Mouse (Mus musculus) kidney, postnatal 0 days (tissue): ENCODE data around the gene Mfap1b. TPM values are rescaled to one million over a fixed set of nuclear protein-coding genes. Genes with fewer than 3 reads are reported as not detected.

Experiments
- ATAC-seq: fragments of 200-750 bp; cut with Nextera tagmentation; replicated peaks from 2 replicates; pipeline ENCODE4 v1.8.0; 2017; ENCODE audit warnings: low read depth, moderate number of reproducible peaks, moderate TSS enrichment, moderate library complexity; ENCODE audit not compliant: low FRiP score
- DNase-seq: peaks from one replicate; pipeline ENCODE4 v3.0.0-alpha.2; 2016; ENCODE audit warnings: low spot score
- H3K27ac ChIP-seq: fragments of 300-500 bp; sonication (generic); 2 replicates; pipeline ENCODE4 v1.5.1; 2014; ENCODE audit warnings: mild to moderate bottlenecking
- H3K27me3 ChIP-seq: fragments of 300-500 bp; sonication (generic); 2 replicates; pipeline ENCODE4 v1.6.1; 2014; ENCODE audit warnings: low read length, mixed read lengths; ENCODE audit not compliant: insufficient read depth
- H3K36me3 ChIP-seq: fragments of 300-500 bp; sonication (generic); 2 replicates; pipeline ENCODE4 v1.6.1; 2014; ENCODE audit warnings: low read length, mixed read lengths; ENCODE audit not compliant: insufficient read depth
- H3K4me1 ChIP-seq: fragments of 300-500 bp; sonication (generic); replicated peaks from 2 replicates; pipeline ENCODE4 v1.6.1; 2014; ENCODE audit warnings: antibody characterized with exemption, low read length, mixed read lengths; ENCODE audit not compliant: insufficient read depth
- H3K4me2 ChIP-seq: fragments of 300-500 bp; sonication (generic); 2 replicates; pipeline ENCODE4 v1.6.1; 2014; ENCODE audit warnings: mild to moderate bottlenecking, low read length, moderate library complexity, mixed read lengths
- H3K4me3 ChIP-seq: fragments of 300-500 bp; sonication (generic); replicated peaks from 2 replicates; pipeline ENCODE4 v1.5.1; 2014; ENCODE audit warnings: low read depth, low read length
- H3K9ac ChIP-seq: fragments of 300-500 bp; sonication (generic); 2 replicates; pipeline ENCODE4 v1.6.1; 2014; ENCODE audit warnings: low read depth, low read length
- H3K9me3 ChIP-seq: fragments of 300-500 bp; sonication (generic); replicated peaks from 2 replicates; pipeline ENCODE4 v1.6.1; 2016; ENCODE audit warnings: low read length, inconsistent platforms, mixed read lengths
- CTCF ChIP-seq: IDR thresholded peaks from 2 replicates; pipeline ENCODE4 v1.5.1; 2016; ENCODE audit warnings: antibody characterized with exemption, low read depth, mild to moderate bottlenecking, moderate library complexity
- whole genome bisulfite sequencing: fragments of 180-500 bp; shearing (Covaris S2); extraction: QIAGEN DNeasy Blood & Tissue Kit; methylation state at CpG from one replicate; pipeline ENCODE4 v1.1.7; 2014; 5-methylcytosine and 5-hydroxymethylcytosine counted together
- polyA plus RNA-seq: library from polyadenylated mRNA; unstranded; fragments of >200 nt; fragmentation: Nextera tagmentation; extraction: Ambion mirVana; gene quantifications from 2 replicates; pipeline ENCODE4 v1.2.1, GENCODE M21; 2015

Gene Mfap1b
- polyA plus RNA-seq, 1 experiment from 2014 or later: 43.2 TPM

DNA sequence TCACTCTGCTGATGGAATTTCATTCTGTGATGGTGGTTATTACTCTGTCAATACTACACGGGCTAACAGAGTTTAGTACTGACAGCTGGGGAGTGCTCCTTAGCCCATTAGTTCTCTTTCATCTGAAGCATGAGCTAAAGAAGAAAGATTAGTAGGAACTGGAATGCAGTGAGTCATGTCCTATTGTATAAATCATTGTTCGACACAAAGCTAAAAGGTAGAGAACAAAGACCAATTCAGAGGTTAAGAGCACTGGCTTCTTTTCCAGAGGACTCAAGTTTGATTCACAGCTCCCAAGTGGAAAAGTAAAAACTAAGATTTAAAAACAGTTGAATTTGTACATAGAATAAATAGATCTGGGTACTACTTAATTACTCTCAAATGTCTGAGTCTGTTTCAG, 13.8 kb downstream of the Mfap1b start:
- no peak for DNase-seq

DNA sequence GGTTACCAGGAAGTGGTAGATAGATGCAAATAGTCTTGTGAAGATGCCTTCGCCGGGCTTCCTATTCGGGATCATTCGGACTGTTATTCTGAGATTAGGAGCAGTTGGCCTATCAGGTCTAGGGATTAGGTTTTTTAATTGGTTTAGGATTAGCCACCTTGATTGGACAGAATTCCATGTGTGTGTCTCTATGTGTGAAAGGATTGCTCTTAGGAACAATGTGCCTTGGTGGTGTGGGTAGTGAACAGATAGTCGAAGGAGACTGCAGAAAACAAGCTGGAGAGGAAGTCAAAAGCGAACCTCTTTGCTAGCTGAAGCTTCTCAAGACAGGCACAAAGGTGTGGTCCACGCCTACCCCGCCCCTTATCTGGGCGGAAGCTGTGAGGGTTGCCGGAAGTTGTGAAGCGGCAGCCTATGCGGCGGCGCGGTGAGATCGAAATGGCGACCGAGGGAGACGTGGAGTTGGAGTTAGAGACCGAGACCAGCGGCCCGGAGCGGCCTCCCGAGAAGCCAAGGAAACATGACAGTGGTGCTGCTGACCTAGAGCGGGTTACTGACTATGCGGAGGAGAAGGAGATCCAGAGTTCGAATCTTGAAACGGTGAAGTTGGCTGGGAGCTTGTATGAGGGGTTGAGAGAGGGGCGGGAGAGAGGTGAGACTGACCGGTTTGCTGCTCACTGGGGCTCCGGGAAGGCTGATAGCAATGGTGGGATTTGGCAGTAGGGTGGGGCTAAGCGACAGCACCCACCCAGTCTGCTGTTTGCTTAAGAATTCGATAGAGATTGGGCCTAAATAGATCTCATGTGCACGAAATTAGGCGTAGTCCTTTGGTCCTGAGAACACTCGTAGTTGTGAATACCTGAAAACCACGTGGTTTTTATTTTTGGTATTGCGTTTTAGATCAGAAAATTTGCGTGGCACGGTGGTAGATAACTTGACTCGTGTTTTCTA, 16.9 kb downstream of the Mfap1b start, which contains the start of gene Serinc4:
Gene Serinc4, minus strand, starts transcription at position 90 of the 951 bp plus-strand sequence.
- peak within 1 kb of the TSS; percentile 65; the same call in 1 of the 2 replicates for H3K27ac ChIP-seq
- H3K4me2 ChIP-seq: peak within 1 kb of the TSS; percentile 67
- ATAC-seq: peak; percentile 86
- WGBS: 4% methylated on average over 41 of the region's 41 CpGs
- peak within 1 kb of the TSS; percentile 67 for H3K4me3 ChIP-seq
- no peaks in the 10 kb centered on the region for H3K27me3 ChIP-seq
- TF ChIP-seq CTCF: no peak
- H3K36me3 ChIP-seq: peaks cover 12% of the 10 kb centered on the region; the same call in 1 of the 2 replicates
- H3K9me3 ChIP-seq: no peaks in the 10 kb centered on the region
- peaks cover 5% of the 10 kb centered on the region; the same call in 1 of the 2 replicates for H3K4me1 ChIP-seq
- peak; percentile 93 for DNase-seq
- H3K9ac ChIP-seq: peak within 1 kb of the TSS; percentile 73

More for the DNA sequence above, 13.8 kb downstream of the Mfap1b start:
- no peaks in the 10 kb centered on the region for H3K9me3 ChIP-seq
- no peaks in the 10 kb centered on the region for H3K27me3 ChIP-seq
- H3K36me3 ChIP-seq: 0 out of 2 replicates have a peak, but pooled peaks cover 5% of the 10 kb centered on the region
- 31% methylated on average over 2 of the region's 2 CpGs for WGBS
- ATAC-seq: no peak
- no peak overlapping the region for H3K9ac ChIP-seq
- no peak overlapping the region for H3K4me3 ChIP-seq
- H3K4me2 ChIP-seq: no peak overlapping the region
- no peak overlapping the region for H3K27ac ChIP-seq
- H3K4me1 ChIP-seq: peaks cover 5% of the 10 kb centered on the region; the same call in 1 of the 2 replicates
- TF ChIP-seq CTCF: no peak

DNA sequence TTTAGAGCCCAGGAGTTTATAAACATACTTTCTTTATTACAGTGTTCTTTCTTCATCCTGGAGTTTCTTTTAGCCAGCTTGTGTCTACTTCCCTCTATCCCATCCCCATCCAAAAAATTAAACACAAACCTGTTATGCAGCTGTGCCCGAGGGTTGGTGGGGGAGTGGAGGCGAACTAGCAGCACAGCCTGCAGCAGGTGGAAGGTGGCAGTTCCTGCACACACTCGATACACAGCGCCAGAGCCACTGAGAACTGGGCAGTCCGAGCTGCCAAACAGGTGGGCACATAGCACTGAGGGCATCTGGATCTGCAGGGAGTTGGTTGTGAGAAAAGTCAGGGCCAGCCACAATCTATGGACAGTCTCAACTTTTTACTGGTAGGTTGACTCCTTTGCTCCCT, 18.3 kb downstream of the Mfap1b start:
- no peak overlapping the region for H3K4me3 ChIP-seq
- no peak for ATAC-seq
- H3K27me3 ChIP-seq: no peaks in the 10 kb centered on the region
- no peak overlapping the region for H3K9ac ChIP-seq
- peaks cover 12% of the 10 kb centered on the region; the same call in 1 of the 2 replicates for H3K36me3 ChIP-seq
- DNase-seq: no peak
- H3K27ac ChIP-seq: no peak overlapping the region
- 65% methylated on average over 5 of the region's 5 CpGs for WGBS
- no peak overlapping the region for H3K4me2 ChIP-seq
- H3K4me1 ChIP-seq: peaks cover 5% of the 10 kb centered on the region; the same call in 1 of the 2 replicates
- no peak for TF ChIP-seq CTCF
- H3K9me3 ChIP-seq: no peaks in the 10 kb centered on the region

DNA sequence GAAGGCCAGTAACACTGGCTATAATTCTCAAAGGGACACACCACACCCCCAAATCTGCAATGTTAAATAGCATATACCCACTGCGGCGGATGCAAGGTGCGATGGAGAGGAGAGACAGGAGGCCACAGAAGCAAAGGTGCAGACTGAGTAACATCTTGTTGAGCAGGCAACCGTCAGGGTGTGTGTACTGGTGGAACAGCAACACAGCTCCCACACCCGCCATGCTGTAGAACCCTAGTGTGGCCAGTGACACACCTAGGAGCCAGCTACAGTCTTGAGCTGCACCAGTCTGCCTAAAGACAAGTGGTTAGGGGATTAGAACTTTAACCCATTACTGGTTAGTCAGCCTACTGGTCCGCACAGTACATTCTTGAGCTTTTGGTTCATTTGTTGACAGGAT, 19.9 kb downstream of the Mfap1b start:
- Histone ChIP-seq H3K36me3 (peaks cover 12% of the 10 kb centered on the region; the same call in 1 of the 2 replicates), H3K4me2 (no peak overlapping the region), H3K4me1 (peaks cover 8% of the 10 kb centered on the region; the same call in 1 of the 2 replicates), H3K27ac (no peak overlapping the region), H3K9me3 (no peaks in the 10 kb centered on the region), H3K27me3 (no peaks in the 10 kb centered on the region), H3K9ac (no peak overlapping the region), H3K4me3 (no peak overlapping the region)
- DNase-seq (no peak), ATAC-seq (no peak)
- no peak for TF ChIP-seq CTCF
- 89% methylated on average over 6 of the region's 6 CpGs for WGBS

DNA sequence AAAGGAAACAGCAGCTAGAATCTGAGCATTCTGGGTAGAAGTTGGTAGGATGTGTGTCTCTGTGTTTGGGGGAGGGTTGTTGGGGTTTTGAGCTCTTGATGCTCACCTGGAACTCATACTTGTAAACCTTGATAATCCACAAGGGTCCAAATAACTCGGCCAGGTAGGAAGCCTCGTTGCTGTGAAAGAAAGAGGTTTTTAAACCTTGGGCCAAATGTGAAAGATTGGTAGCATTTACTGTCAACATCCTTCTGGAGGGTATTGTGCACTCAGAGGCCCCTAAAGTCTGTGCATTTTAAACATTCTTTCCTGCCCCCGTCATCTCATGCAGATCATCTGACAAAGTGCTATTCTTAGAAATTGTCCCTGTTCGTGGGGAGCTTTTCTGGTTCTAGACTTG, 20.9 kb downstream of the Mfap1b start, which contains the start of gene Hypk:
Gene Hypk, plus strand, starts transcription at position 301 of the 400 bp plus-strand sequence.
- WGBS: 69% methylated on average over 4 of the region's 4 CpGs
- Histone ChIP-seq H3K27ac (no peak within 1 kb of the TSS), H3K36me3 (peaks cover 8% of the 10 kb centered on the region; the same call in 1 of the 2 replicates), H3K4me3 (no peak within 1 kb of the TSS), H3K9me3 (no peaks in the 10 kb centered on the region), H3K4me2 (no peak within 1 kb of the TSS), H3K9ac (no peak within 1 kb of the TSS), H3K27me3 (no peaks in the 10 kb centered on the region), H3K4me1 (peaks cover 9% of the 10 kb centered on the region; the same call in 1 of the 2 replicates)
- ATAC-seq: no peak
- no peak for DNase-seq
- TF ChIP-seq CTCF: no peak

DNA sequence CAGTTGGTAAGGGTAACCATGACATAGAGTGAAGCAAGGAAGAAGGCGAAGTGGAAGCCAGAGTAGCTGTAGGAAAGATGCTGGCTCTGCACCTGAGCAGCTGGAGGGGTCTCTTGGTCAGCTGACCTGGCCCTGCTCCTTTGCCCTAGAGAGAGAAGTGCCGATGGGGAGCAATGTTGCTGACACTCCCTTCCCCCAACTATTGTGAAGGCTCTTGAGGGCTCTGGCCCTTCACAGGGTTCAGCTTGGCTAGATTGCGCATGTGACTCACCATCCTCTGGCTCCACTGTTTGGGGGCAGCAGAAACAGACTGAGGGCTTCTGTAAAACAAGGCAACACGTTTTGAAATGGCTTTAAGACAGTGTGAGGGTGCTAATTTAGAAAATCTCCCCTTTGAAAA, 21.5 kb downstream of the Mfap1b start:
- peaks cover 8% of the 10 kb centered on the region; the same call in 1 of the 2 replicates for H3K36me3 ChIP-seq
- H3K4me2 ChIP-seq: no peak overlapping the region
- no peak overlapping the region for H3K27ac ChIP-seq
- no peaks in the 10 kb centered on the region for H3K9me3 ChIP-seq
- DNase-seq: no peak
- WGBS: 73% methylated on average over 4 of the region's 4 CpGs
- no peak overlapping the region for H3K9ac ChIP-seq
- H3K4me3 ChIP-seq: no peak overlapping the region
- TF ChIP-seq CTCF: no peak
- no peaks in the 10 kb centered on the region for H3K27me3 ChIP-seq
- peaks cover 9% of the 10 kb centered on the region; the same call in 1 of the 2 replicates for H3K4me1 ChIP-seq
- ATAC-seq: no peak
